Mouse (Mus musculus) spleen, adult 12 weeks (tissue): ENCODE measurements around the gene Prdx1.
"Not testable (repeated sequence)": the region's sequence is repeated elsewhere in the genome, so short reads cannot be mapped to it uniquely, and the experiment has no call there.

ENCODE experiments used
- DNase-seq: peaks from one replicate; pipeline ENCODE4 v3.0.0; 2022; ENCODE audit warnings: low spot score

Gene Prdx1

GRCm38 (mm10) chr4:116685402-116686061 is at the start of gene Prdx1:
Prdx1 (plus strand) TSS chr4:116685544.
- peak; percentile 87 for DNase-seq

DNA sequence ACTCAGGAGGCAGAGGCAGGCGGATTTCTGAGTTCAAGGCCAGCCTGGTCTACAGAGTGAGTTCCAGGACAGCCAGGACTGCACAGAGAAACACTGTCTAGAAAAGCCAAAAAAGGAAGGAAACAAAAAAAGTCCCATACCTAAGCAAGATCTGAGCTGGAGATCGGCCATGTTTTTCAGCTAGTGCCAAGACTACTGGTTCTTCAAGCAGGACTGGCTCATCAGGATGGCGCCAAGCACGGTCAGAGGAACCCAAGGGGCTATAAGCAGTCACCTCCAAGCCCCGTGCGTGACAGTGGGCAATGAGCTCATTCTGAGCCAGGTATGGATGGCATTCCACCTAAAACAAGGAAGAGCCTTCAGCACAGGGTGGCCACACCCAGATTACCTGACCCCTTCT is 46.5 kb upstream of the Prdx1 start:
- no peak for DNase-seq

DNA sequence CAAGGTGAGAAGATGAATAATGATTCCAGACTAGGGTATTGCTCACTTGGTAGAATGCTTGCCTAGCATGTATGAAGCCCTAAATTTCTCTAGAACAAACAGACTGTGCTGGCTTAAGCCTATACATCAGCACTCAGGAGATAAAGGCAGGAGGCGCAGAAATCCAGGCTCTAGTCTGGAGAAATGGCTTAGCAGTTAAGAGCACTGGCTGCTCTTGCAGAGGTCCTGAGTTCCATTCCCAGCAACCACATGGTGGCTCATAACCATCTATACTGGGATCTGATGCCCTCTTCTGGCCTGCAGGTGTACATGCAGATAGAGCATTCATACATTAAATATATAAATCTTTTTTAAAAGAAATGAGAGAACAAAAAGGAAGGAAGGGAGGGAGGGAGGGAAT is 43.3 kb upstream of the Prdx1 start:
- no peak for DNase-seq

DNA sequence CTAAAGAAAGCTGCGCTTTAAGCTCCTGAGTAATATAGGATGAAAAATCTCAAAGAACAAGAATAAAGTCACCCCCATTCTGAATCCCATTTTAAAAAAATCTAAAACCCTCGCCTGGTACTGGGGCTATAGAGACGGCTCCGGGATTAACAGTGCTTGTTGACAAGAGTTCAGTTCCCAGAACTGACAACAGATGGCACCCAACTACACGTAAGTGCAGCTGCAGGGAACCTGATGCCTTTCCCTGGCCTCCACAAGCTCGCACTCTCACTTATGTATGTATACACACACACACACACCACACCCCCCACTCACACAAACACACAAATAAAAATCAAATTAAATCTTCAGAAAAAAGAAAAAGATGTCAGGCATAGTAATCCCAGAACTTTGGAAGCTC is 41.0 kb upstream of the Prdx1 start:
- no peak for DNase-seq

DNA sequence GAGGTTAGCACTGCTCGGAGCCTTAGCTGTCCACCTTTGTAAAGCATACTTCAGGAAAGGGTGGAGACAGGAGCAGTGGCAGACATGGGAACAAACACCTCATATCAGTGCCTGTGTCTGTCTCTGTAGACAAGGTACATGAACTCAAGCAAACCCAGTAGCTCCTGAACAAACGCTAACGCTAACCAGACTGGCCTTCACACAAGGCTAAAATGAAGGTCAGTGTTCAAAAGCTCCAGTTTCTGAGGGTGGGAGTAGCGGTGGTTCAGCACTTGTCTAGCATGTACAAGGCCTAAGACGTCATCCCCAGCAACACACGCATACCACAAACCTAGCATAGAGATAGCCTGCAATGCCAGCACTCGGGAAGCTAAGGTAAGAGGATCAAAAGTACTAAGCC is 39.7 kb upstream of the Prdx1 start:
- no peak for DNase-seq

- no peak for DNase-seq
Observed at GRCm38 (mm10) chr4:116649411-116649810, 35.9 kb upstream of the Prdx1 start.

DNA sequence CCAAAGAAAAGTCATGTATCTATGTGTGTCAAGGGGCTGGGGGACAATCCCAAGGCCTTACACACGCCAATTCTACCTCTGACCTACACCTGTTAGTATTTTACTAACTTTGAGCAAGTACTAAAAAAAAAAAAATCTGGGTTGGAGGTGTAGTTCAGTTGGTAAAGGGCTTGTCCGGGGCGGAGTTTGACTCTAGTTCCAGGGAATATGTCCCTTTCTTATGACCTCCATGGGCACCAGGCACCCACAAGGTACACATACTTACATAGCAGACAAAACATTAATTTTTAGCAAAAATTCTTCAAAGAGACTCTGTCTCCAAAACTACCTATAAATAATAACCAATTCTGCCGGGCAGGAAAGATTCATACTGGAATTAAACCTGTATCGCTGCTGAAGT is 35.0 kb upstream of the Prdx1 start:
- no peak for DNase-seq

- DNase-seq = peak; percentile 69
Observed at GRCm38 (mm10) chr4:116650924-116651796, 34.2 kb upstream of the Prdx1 start, which contains the start of gene Akr1a1. Akr1a1 (minus strand) TSS chr4:116651680.

GRCm38 (mm10) chr4:116651797-116652135 is 33.6 kb upstream of the Prdx1 start:
- no peak for DNase-seq

DNA sequence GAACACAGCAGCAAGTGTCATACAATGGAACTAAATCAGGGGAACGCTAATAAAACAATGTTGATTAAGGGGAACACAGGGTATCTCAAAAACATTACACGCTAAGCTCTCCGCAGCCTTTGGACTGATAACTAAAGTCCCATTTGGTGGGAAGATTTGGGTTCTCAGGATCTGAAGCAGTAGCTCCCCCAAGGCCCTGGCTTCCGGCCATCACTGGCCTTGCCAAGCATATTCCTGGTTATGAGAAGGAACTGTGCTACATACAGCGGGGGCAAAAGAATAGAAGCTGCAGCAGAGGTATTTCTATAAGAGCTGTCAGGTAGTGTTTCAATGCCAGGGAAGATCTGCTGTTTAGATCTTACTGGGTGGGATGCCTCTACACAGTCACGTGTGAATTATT is 32.1 kb upstream of the Prdx1 start:
- DNase-seq = no peak

DNA sequence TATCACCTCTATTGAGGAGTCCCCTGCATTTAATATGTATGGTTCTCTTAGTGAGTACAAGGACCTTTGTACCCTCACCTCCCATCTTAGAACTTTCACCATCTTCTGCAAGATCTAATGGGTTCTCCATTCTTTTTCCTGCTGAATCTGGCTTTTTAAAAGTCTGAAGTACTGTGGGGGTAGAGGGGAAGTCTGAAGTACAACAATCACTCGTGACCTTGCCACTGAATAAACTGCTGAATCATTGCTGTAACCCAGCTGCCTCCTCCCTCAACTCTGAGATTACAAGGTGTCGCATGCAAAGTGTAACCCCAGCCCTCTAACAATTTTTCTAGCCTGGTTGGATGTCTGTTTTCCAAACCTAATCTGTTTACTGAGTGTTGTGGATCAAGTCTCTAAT is 30.2 kb upstream of the Prdx1 start:
- DNase-seq = no peak

- DNase-seq = no peak
Observed at GRCm38 (mm10) chr4:116655658-116656057, 29.7 kb upstream of the Prdx1 start.

DNA sequence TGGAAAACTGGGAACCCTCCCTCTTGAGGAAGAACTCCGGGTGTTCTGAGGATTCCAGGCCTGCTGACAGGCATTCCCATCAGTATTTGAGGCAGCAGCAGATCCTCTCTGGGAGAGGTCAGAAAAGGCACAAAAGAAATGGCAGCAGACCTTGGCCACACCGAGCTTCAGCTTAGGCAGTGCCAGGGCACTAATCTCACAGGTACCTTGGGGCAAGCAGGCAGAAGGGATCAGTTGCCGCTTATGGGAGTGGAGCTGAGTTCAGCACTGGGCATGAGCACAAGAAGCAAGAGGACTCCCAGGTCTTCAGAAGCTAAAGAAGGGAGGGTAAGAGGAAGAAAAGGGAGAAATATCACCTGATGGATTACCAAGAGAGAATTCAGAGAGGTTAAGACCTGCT is 27.4 kb upstream of the Prdx1 start:
- no peak for DNase-seq

- no peak for DNase-seq
Observed at GRCm38 (mm10) chr4:116659474-116659873, 25.9 kb upstream of the Prdx1 start.

- DNase-seq = not testable (repeated sequence)
Observed at GRCm38 (mm10) chr4:116659916-116660315, 25.4 kb upstream of the Prdx1 start.

DNA sequence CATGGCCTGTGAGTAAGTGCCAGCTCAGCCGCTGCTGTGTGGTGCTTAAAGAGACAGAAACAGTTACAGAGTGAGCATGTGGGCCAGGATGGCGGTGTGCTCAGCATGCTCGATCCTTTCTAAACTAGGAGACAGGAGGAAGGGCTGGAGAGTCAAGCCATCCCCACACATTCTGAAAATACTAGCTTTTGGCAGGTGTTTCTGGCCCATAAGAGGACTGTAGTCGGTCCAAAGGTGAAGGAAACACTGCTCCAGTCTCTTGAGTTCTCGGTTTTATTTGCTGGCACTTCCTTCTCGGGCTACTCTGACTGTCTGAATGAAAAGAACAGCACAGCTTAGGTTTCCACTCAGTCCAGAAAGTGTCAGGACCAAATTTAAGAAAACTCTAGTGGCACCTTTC is 24.5 kb upstream of the Prdx1 start:
- no peak for DNase-seq

DNA sequence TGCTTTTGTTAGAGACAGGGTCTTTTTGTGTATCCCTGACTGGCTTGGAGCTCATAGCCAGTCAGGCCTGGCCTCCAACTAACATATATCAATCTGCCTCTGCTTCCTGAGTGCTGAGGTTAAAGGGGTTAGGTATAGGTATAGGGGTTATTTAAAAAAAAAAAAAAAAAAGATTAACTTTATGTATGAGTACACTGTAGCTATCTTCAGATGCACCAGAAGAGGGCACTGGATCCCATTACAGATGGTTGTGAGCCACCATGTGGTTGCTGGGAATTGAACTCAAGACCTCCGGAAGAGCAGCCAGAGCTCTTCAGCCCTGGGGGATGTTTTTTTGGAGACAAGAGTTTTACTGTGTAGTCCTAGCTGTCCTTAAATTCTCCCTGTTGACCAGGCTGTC is 23.3 kb upstream of the Prdx1 start:
- no peak for DNase-seq

- DNase-seq = no peak
Observed at GRCm38 (mm10) chr4:116666625-116667024, 18.7 kb upstream of the Prdx1 start.

- no peak for DNase-seq
Observed at GRCm38 (mm10) chr4:116668145-116668544, 17.2 kb upstream of the Prdx1 start.

DNA sequence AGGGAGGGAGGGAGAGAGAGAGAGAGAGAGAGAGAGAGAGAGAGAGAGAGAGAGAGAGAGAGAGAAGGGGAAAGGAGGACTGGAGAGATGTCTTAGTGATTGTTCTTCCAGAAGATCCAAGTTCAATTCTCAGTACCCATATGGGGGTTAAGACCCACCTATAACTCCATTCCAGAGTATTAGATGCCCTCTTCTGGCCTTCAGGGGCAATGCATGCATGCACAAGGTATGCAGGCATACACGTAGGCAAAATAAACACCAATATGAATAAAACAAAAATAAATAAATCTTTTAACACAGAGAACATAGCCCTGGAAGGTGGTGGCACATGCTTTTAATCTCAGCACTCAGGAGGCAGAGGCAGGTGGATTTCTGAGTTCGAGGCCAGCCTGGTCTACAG is 16.1 kb upstream of the Prdx1 start:
- DNase-seq = no peak

DNA sequence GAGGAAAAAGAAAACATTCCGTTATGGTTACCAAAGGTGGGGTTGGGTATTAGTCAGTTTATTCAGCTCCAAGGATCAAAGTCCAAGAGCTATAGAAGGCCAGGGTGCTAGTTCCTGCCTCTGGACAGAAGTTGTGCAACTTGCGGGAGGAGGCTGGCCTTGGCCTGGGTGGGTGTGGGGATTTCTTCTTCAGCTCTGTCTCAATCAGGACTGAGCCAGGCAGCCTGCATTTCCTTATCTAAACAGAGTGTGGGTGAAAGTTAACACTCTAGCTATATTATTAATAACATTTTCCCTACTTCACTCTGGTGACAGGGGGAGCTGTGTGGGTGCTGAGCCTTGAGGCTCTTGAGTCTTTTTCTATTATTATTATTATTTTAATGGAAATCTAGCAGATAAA is 12.6 kb upstream of the Prdx1 start:
- DNase-seq = no peak

DNA sequence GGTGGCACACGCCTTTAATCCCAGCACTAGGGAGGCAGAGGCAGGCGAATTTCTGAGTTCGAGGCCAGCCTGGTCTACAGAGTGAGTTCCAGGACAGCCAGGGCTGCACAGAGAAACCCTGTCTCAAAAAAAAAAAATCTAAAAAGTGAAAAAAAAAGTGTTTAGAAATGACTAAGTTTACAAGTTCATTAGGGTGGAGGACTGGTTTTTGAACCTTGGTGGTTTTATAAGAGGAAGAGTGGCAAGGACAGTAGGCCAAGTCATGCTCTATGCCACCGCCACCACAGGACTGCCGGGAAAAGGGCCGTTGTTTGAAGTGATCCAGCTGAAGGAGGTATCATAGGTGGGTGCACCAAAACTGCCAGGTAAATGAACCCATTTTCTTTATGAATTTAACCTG is 10.6 kb upstream of the Prdx1 start:
- not testable (repeated sequence) for DNase-seq

DNA sequence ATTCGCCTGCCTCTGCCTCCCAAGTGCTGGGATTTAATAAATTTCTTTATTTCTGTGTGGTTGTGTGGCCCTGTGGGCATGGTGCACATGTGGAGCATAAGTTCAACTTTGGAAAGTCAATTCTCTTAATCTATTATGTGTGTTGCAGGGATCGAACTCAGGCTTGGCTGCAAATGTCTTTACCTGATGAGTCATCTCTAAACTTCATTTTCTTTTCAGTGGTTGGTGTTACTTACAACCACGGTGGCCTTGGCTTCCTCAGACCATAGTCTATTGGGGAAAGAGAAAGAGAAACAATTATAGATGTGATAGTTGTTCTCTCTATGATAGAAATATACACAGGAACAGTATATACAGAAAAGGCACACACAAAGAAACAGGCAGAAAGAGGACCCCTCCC is 9.3 kb upstream of the Prdx1 start:
- DNase-seq = no peak

DNA sequence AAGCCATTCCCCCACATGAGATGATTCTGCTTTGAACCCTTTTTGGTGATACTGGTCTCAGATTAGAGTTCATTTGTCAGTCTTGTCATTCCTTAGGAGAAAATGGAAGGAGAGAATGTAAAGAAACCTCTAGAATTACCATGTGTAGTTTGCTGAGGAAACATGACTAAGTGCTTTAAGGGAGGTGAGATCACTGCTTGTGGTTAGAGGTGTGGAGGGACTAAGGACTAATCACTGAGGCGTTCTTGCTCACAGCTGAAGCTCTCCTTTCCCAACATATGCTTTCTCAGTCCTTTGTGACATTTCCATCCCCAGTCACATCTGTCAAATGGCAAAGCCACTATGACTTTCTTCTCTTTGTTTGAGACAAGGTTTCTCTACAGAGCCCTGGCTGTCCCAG is 7.5 kb upstream of the Prdx1 start:
- DNase-seq = no peak
